ENCODE assay signal across 8 mouse cellular contexts in genomic region chr13:43112280-43112679, GRCm38 (mm10). TPM values are rescaled to one million over a fixed set of nuclear protein-coding genes. Genes with fewer than 3 reads are reported as not detected.
DNase-seq lines count a peak whose midpoint lies in the region; ATAC-seq lines count a peak whose summit lies in the region.
"Had no signal": no experiment of that assay in that cellular context is flagged by ENCODE, and none has a peak within 500 bp of the region (broad histone marks: within the 10 kb centered on the region; RNA-seq: fewer than 3 reads in every experiment).

No protein-coding gene starts in this region.

- peak; percentile 96 for DNase-seq in cerebellum, adult 9-10 months
- DNase-seq in layer of hippocampus, adult 18-20 months (ENCODE audit: low spot score in 2 of 2): peak; percentile 60 to 80
- no peak for DNase-seq in gastrocnemius, postnatal 25 days
- no peak for DNase-seq in thymus, postnatal 0 days (ENCODE audit: low spot score)
- DNase-seq in spleen, postnatal 10 days (ENCODE audit: low spot score in 2 of 2): no peak
- DNase-seq: kidney, postnatal 14 days had no signal

- ATAC-seq in cerebellum, adult (ENCODE audit: insufficient number of reproducible peaks, low FRiP score, low TSS enrichment): peak; percentile 96
- 0 out of 2 replicates have a peak, but pooled peaks have one; percentile 38 for ATAC-seq in megakaryocyte, adult 5-6 weeks (ENCODE audit: poor library complexity, severe bottlenecking)

RNA-seq across cellular contexts. Expression of gene Tbc1d7, which starts 59.0 kb away (rescaled TPM):
- 10 to 100 TPM; 24.4 to 29.3 TPM for total RNA-seq in layer of hippocampus, adult 18-20 months (2021)
- total RNA-seq in megakaryocyte, adult 5-6 weeks (2015): 6.7 and 10.6 TPM in 2 replicates
- 3.4 and 4.9 TPM in 2 replicates for total RNA-seq in megakaryocyte, adult 5-6 weeks (2017)
- total RNA-seq in gastrocnemius, postnatal 25 days (2021): 10 to 100 TPM; 21.2 to 25.8 TPM
- polyA plus RNA-seq in thymus, postnatal 0 days (2015; fragmentation: Nextera tagmentation; extraction: Ambion mirVana): 34.3 and 35.0 TPM in 2 replicates

Comparison
In these comparisons a context has a peak if more than half of its experiments do, and no peak if none do; other contexts are left out.
1. DNase-seq: peak in cerebellum, adult 9-10 months (single experiment) and layer of hippocampus, adult 18-20 months (2 of 2); none in gastrocnemius, postnatal 25 days (single experiment), thymus, postnatal 0 days (single experiment) and spleen, postnatal 10 days (0 of 2).